Mouse (Mus musculus) MN1 (cell line): ENCODE measurements around the gene Atp6v0e.

Experiments used
- DNase-seq: peaks from one replicate; pipeline ENCODE4 v3.0.0-alpha.2; 2016; ENCODE audit warnings: low spot score

Atp6v0e gene

DNA sequence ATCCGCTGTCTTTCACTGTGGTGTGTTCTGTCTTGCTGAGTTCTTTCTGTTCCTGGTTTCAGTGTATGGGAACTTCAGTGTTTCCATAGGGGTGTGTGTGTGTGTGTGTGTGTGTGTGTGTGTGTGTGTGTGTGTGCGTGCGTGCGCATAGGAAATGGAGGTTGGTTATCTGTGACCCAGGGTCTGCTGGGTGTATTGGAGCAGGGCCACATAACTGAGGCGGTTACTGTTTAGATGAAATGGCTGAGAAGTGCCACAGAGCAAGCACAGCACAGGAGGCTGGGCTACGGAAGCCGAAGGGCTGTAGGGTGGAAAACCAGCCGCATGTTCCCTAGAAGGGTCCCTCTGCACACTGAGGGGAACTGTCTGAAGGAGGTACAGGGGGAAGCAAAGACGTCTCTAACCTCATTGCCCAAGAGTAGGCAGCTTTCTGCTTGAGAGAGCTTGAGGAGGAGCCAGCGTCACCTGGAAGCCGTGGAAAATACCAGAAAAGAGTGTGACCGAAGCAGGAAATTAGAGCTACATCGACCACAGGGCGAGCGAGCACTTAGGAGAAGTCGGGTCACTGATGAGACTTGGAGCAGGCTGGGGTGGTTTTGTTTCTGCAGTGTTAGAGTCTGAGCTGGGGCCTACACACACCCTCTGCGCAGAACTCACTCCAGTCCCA, 23.4 kb downstream of the Atp6v0e start:
- DNase-seq = no peak

DNA sequence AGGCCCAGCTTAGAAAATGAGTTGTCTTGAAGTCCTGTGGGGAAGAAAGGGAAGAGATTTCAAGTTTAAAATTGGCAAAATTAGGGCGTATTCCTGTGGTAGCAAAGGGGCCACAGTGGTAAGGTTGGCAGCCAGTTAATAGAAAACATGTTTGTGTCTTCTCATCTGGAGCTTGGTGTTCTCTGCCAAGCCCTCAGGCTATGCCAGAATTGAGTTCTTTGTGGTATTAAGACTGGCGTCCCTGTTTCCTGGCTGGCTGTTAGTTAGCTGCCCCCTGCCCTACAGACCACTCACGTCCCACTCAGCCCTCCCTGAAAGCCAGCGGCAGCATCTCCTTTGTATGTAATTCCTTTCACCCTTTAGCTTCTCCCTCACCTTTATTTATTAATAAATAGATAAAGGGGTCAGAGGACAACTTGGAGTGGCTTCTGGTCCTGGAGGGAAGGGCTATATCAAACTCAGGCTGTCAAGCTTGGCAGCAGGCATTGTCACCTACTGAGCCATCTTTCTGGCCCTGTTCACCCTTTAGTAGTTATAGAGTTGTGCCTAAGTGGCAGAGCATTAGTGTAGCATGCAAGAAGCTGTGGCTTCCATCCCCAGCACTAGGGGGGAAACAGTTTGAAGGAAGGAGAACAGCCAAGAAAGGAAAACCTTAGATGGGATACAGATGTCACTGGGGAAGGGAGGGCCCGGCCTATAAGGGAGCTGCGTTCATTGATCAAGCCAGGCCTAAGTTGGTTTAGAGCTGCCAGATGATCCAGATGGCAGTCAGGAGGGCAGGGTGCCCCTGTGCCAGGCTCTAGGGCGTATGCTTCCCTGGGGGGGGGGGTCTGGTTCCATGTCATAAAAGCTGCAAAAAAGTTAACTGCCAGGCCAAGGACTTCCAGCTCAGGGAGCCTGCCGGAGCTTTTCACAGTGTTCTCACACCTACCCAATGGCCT, 26.0 kb downstream of the Atp6v0e start:
- DNase-seq = peak; percentile 37

DNA sequence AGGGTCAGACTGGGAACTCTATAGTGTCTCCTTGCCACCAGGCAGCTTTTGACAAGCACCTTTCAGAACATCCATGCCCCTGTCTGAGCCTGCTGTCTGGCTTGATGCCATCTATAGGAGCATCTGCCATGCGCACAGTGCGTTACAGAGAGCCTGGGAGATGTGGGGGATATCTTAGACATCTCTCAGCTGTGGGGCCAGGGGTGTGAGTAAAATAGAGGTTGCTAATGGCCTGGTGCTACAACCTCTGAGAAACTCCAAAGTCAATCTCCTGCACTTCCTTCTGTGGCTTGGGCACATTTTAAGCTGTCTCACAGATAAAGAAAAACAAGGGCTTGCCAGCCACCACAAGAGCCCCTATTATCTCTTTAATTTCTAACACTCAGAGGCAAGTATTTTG, 26.8 kb downstream of the Atp6v0e start:
- peak; percentile 53 for DNase-seq

DNA sequence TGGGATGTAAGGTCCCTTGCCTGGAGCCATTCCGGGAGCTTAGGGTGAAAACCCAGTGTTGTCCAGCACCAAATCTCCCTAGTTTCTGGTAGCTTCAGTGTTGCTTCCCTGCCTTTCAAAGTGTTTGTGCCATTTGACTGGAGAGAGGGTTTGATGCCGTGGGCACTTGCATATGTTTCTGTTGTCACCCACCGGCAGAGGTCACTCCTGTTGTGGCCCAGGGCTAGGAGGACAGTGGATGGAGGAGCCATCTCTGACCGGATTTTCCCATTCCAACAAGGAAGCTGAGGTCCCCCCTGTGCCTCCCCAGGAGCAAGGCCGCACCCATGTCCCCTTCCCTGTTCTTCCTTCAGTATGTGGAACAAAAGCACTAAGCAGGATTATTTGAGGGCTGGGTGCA, 27.2 kb downstream of the Atp6v0e start:
- DNase-seq = no peak

DNA sequence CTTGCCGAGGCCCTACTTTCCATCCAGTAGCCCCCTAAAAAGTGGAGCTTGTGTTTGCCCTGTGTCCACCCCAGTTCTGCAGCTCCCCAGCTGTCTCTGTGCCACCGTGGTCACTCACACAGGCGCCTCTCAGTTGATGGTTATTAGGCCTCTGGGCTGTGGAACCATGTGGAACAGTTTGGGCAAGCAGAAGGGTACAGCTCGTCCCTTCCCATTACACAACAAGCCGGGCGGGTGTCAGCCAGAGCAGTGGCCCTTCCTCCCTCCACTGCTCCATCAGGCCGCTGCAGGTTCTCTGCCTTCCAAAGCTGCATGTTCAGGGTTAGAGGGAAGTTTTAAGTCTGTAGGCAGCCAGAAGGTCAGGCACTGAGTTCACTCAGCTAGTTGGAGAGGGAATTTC, 28.1 kb downstream of the Atp6v0e start:
- no peak for DNase-seq

DNA sequence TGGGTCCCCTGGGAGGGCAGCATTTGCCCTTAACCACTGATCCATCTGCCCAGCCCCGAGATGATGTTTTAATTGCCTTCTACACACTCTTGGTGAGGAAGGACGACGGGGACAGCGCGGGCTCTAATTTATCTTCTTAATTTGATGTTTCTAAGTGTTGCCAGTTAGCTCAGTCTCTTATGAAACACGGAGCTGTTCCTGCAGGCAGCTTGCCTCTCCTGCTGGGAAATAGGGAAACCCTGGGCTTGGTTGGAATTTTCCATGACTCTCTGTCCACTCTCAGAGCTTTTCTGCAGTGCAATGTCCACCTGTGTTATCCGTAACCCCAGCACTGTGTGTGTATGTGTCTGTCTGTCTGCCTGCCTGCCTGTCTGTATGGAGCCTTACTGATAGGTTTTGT, 30.4 kb downstream of the Atp6v0e start:
- peak; percentile 57 for DNase-seq

DNA sequence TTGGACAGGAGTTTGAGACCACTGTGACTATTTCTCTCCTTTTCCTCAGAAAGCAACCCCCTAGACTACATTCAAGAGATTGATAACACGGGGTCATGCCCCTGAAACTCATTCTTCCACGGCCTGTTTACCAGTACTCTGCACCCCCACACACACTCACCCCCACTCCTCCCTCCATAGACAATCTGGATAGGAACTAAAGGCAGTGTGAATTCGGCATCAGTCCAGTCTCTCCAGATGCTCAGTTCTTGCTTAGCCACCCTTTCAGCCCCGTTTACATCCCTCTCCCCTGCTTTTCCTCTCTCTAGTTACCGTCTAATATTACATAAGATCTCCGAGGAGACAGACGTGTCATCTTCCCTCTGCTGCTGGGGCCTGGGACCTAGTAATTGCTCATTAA, 31.1 kb downstream of the Atp6v0e start:
- DNase-seq = no peak

DNA sequence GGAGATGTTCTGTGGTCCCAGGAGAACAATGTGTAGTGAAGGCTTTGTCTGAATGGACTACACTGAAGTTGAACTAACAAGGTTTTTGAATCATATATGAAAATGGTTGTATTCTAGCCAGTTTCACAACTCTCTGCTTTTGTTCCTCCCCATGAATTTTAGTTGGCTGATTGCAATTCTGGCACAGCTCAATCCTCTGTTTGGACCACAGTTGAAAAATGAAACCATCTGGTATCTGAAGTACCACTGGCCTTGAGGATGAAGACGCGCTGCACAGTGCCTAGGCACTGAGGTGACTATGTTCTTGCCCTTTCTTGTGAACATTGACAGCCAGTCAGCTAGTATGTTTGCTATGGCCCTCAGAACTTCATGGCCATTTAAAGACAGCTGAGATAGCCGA, 32.2 kb downstream of the Atp6v0e start:
- no peak for DNase-seq

DNA sequence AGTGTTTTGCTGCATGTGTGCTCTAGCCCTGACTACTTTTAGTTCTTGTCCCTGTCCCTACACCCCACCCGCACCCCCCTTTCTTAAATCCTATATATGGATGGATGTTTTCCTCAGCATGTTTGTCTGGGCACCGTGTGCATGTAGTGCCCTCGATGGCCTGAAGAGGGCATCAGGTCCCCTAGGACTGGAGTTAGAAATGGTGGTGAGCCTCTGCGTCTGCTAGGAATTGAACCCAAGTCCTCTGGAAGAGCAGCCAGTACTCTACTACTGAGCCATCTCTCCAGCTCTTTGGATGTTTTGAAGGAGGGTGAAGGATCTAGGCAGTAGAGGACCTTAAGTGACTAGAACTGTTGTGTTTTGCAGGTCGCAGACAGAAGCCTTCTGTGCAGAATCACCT, 35.8 kb downstream of the Atp6v0e start:
- no peak for DNase-seq

DNA sequence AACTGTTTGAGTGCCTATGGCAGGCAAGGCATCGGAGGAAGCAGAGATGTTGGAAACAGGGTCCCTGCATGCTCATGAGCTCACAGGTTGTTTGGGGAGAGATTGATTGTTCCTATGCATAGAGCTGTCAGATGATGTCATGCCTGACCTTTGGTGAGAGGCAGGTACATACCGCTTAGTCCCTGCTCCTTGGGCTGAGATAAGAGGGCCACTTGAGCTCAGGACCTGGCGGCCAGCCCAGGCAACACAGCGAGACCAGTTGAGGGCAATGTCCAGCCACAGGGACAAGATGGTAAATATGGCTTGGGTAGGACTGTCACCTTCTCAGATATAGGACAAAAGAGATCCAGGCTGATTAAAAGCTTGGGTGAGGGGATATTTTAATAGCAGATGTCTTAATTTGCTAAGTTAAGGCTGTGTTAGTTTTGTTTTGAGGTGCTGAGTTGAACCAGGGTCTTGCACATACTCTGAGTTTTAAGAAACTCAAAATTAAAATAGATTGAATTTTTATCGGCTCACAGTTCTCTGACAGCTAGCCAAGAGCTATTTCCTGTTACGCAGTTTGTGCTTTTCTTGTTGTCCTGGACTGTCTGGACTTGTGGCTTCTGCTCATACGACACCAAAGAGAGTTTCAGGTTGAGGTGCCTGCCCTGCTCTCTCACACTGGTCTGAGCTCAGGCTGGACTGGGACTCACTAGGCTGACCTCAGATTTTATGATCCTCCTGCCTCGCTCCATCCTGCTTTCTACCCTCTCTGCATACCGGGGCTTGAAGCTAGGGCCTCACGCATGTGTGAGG, 37.0 kb downstream of the Atp6v0e start:
- DNase-seq = peak; percentile 17

DNA sequence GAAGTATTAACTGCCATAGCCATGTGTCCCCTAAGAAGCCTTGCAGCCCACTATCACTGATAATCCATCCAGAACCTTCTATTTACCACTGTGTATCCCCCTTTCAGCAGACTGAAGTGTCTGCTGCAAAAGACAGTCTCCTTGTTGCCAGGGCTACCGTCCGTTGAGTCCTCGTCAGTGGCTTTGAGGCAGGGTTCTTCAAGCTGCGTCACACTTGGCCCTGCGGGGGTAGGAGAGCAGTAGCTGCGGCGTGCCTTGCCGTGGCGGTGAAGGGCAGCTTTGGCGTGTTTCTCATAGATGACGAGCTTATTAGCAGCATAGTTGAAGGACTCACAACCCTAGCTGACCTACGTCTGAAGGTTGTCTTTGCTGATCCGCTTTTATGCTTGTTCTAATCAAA, 38.5 kb downstream of the Atp6v0e start:
- DNase-seq = no peak

DNA sequence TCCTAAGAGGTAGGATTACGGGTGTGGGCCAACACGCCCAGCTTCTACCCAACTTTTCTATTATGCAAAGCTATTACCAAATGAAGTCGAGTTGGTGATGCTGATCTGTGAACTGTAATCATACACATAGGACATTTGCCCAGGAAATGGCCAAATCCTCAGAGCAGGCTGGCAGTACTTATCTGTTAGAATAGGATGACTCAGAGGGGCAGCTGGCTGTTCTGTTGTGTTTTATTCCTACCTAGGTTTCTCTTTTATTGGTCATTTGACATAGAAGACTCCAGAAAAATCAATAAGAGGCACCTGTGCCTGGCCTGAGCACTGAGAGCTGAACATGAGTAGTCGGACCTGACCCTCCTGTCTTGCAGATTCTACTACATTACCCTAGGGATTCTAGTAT, 39.6 kb downstream of the Atp6v0e start:
- DNase-seq = peak; percentile 69

DNA sequence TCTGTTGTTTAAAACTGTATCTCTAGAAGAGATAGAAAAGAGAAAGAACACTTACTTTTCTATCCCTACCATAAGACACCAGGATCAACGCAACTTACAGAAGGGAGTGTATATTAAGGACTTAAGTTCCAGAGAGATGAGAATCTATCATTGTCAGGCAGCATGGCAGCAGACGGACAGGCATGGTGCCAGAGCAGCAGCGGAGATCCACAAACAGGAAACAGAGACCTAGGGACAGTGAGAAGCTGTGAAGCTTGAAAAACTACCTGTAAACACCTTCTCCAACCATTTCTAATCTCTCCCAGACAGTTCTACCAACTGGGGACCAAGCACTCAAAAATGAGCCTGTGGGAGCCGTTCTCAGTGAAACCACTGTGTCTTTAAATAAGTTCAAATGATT, 40.6 kb downstream of the Atp6v0e start:
- DNase-seq = no peak

DNA sequence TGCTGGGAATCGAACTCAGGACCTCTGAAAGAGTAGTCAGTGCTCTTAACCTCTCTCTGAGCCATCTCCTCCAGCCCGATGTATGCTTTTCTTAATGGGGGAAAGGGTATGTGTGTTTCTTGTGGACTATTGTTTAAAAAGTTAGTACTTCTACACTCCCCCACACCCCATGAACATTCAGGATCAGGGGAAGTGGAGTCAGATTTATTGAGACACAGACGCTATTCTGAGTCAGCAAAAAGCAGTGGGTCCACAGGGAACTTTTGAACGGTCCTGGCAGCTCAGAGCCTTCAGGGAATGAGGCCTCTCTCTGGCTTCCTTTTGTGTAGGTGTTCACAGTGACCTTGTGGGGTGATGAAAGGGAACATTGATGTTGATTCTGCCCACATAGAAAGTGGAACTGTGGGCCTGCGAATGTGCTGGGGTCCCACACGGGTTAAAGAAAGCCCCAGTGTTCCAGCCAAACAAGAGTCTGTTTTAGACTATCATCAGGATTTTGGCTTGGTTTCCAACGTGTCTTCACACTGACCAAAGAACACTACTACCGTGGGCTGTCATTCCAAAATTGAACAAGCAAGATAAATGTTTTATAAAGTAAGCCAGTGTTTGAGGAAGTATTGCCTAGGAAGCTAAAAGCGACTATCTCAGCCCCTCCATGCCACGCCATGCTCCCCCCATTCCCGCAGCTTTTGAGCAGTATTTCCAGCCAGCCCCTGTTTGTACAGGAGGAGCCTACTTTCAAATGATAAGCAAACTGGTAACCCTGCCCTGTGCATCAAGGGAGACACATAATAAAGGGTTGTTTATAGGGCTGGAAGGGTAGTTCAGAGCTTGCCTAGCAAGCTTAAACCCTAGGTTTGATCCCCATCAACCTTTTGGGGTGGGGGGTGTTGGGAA, 42.7 kb downstream of the Atp6v0e start:
- DNase-seq = no peak

DNA sequence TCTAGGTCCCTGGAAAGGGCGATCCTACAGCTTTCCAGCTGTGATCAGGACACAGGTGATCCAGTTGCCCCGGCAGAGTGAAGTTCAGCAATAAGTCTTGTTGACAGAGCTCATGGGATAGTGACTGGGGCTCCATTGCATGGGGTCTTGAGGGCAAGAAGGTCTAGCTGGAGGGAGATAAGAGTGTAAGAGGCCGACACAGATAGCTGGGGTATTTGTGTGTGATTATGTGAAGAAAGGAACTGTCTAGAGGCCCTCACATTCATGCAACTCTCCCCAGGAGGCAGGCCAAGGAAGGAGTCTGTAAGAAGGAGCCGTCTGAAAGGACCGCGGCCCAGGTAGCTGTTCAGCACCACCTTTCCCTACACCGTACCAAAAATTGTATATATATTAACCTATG, 44.0 kb downstream of the Atp6v0e start:
- DNase-seq = no peak

DNA sequence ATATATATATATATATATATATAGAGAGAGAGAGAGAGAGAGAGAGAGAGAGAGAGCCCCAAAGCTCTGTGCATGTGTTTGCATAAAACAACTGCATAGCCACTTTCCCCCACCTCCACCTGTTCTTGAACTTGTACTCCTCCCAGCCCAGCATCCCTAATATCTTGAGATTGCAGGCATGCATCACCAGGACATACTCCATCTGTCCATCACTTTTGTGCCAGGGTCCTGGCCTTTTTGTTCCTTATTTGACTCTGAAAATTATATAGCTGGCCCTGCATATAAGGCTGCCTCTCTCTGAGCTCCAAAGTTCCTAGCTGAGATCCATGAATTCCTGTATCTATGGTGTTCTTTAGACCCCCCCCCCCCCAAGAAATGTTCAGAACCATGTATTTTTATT, 45.5 kb downstream of the Atp6v0e start:
- no peak for DNase-seq

DNA sequence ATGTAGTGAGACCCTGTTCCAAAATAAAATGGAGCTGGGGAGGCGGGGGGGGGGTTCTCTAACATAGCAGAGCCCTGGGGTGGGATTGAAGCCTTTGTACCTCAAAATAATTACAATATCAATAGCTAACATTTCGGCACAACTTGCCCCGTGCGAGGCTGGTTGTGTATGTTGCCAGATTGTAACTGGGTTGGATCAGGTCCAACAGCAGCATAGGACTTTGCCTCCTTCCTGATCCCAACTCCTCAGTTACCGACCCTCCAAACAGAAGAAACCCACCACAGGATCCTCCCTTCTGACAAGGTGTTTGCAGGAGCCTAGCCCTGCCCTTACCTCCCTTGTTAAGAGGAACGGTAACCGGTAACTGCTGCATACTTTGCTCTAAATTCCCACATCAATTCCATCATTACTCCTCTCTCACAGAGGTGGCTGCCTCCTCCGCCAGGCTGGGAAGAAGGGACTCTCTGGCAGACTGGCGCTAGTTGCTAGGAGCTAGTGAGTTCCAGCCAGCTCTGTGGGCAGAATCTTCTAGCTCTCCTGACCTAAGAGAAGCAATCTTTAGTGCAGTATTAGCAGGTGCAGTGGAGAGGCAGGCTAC, 46.1 kb downstream of the Atp6v0e start:
- peak; percentile 33 for DNase-seq

DNA sequence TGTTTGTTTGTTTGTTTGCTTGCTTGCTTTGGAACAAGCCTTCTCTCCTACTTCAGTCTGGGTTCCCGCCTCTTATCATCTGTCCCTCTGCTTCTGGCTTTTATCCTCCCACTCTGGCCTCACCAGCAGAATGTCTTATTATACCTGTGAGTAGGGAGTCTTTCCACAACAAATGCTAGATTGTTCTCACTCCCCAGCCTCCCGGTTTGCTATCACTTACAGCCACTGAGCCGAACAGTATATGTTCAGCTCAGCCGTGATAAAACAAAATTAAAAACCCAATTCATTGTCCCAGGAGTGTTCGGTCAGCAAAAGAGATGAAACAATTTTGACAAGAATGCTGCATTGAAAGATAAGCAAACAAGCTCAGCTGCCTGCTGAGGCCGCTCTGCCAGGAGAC, 47.0 kb downstream of the Atp6v0e start:
- DNase-seq = no peak

DNA sequence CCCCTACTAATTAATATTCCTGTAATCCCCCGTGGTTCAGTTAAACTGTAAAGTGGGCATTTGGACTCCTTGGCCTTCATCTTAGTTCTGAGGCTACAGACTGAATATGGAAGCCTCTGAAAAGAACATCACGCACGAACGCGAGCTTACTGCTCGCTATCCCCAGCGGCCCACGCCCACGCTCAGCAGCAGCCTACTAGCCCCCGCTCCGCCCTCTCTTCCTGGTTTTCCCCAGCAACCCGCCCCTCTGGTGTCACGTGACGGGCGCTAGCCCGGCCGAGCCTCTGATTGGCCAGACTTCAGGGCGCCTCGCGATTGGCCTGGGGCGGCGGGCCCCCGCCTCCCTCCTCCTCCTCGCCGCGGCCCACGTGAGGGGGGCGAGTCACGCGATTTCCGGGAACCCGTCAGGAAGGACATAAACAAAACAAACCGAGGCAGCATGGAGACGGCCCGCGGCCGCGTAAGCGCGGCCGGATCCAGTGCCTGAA, 52.3 kb downstream of the Atp6v0e start, which contains the start of gene Crebrf:
Gene Crebrf (plus strand): TSS at position 380 of the 488 bp plus-strand sequence.
- peak; percentile 99 for DNase-seq

DNA sequence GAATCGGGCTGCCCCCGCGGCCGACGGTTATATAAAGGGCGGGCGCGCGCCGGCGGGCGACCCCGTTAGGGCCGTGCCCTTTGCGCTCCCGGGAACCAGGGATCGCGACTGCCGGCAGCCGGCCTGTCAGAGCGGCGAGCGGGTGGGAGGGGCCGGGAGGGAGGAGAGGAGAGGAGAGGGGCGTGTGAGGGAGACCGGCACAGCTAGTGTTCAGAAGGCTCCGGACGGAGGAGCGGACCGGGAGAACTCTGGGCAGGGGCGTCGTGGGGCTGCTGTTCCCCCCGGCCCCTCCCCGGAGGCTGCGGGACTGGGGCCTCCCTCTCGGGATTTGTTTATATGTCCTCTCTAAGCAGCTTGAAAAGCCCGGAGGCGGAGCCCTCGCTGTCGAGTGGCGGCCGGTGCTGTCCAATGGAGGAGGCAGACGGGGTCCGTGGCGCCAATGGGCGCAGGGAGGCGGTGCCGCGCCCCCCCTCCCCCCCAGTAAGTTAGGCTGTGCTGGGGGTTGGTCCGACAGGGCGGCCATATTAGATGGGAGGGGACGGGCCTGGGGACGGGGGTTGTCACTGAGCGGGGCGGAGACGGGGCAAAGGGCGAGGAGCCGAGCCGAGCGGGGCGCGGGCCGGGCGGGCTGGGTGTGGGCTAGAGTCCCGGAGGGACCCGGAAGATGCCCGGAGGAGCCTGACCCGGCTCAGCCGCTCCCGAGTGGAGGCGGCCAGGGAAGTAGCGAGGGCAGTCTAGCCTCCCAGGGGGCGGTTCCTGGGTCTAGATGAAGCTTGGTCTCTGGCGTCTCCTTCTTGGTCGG, 53.1 kb downstream of the Atp6v0e start:
- peak; percentile 97 for DNase-seq
